Mouse (Mus musculus) brain, embryonic 14.5 days (tissue): ENCODE measurements around the gene Rps2.

Experiments used
- CTCF ChIP-seq: fragments of 200-500 bp; IDR thresholded peaks from 2 replicates; pipeline ENCODE4 v1.5.1; 2012; ENCODE audit warnings: inconsistent platforms, mild to moderate bottlenecking, moderate library complexity, borderline replicate concordance; ENCODE audit not compliant: insufficient read depth, insufficient read length; ENCODE audit errors: extremely low read depth
- POLR2A ChIP-seq: fragments of 200-500 bp; IDR thresholded peaks from 2 replicates; pipeline ENCODE4 v1.6.1; 2012; ENCODE audit warnings: mild to moderate bottlenecking, inconsistent platforms, borderline replicate concordance; ENCODE audit not compliant: poor library complexity, insufficient read depth, insufficient read length, severe bottlenecking; ENCODE audit errors: extremely low read depth

DNA sequence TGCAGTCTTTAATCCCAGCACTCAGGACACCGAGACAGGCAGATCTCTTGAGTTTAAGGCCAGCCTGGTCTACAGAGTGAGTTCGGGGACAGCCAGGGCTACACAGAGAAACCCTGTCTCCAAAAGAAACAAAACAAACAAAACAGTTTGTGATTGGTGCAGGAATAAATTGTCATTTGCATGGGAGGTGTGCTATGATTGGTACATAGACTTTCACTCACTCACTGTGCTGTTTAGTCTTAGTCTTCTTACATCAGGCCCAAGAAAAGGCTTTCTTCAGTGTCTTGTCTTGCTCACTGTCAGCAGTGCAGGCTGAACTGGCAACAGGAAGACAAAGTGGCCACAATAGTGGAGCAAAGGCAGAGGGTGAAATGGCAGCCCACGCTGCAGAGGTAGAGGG is 26.5 kb downstream of the Rps2 start:
- TF ChIP-seq CTCF: no peak
- TF ChIP-seq POLR2A: no peak
